Mouse (Mus musculus) intestine, embryonic 15.5 days (tissue): ENCODE measurements around the gene Olfr1413. TPM values are rescaled to one million over a fixed set of nuclear protein-coding genes. Genes with fewer than 3 reads are reported as not detected.

Source experiments
- ATAC-seq: fragments of 200-750 bp; cut with Nextera tagmentation; 2 replicates; pipeline ENCODE4 v1.8.0; 2017; ENCODE audit warnings: moderate TSS enrichment, moderate library complexity
- H3K27ac ChIP-seq: fragments of 300-500 bp; sonication (generic); 2 replicates; pipeline ENCODE4 v1.5.1; 2015; ENCODE audit warnings: mild to moderate bottlenecking, inconsistent platforms
- H3K27me3 ChIP-seq: fragments of 300-500 bp; sonication (generic); replicated peaks from 2 replicates; pipeline ENCODE4 v1.6.1; 2015; ENCODE audit warnings: inconsistent platforms
- H3K36me3 ChIP-seq: fragments of 300-500 bp; sonication (generic); 2 replicates; pipeline ENCODE4 v1.6.1; 2015; ENCODE audit warnings: inconsistent platforms
- H3K4me1 ChIP-seq: fragments of 300-500 bp; sonication (generic); replicated peaks from 2 replicates; pipeline ENCODE4 v1.6.1; 2015; ENCODE audit warnings: inconsistent platforms
- H3K4me2 ChIP-seq: fragments of 300-500 bp; sonication (generic); replicated peaks from 2 replicates; pipeline ENCODE4 v1.6.1; 2015; ENCODE audit warnings: mild to moderate bottlenecking, inconsistent platforms
- H3K4me3 ChIP-seq: fragments of 300-500 bp; sonication (generic); replicated peaks from 2 replicates; pipeline ENCODE4 v1.5.1; 2015; ENCODE audit warnings: inconsistent platforms
- H3K9ac ChIP-seq: fragments of 300-500 bp; sonication (generic); 2 replicates; pipeline ENCODE4 v1.6.1; 2015; ENCODE audit warnings: inconsistent platforms
- H3K9me3 ChIP-seq: fragments of 300-500 bp; sonication (generic); 2 replicates; pipeline ENCODE4 v1.6.1; 2016; ENCODE audit warnings: inconsistent platforms
- WGBS: fragments of 180-500 bp; shearing (Covaris S2); methylation state at CpG from one replicate; pipeline ENCODE4 v1.1.7; 2015; 5-methylcytosine and 5-hydroxymethylcytosine counted together
- polyA plus RNA-seq: library from polyadenylated mRNA; unstranded; fragments of >200 nt; fragmentation: Nextera tagmentation; extraction: Ambion mirVana; gene quantifications from 2 replicates; pipeline ENCODE4 v1.2.1, GENCODE M21; 2015

The Olfr1413 gene
- polyA plus RNA-seq = not detected in 2 replicates

- Histone ChIP-seq H3K27me3 (no peaks in the 10 kb centered on the region), H3K27ac (no peak within 1 kb of the TSS), H3K9ac (no peak within 1 kb of the TSS), H3K4me2 (no peak within 1 kb of the TSS), H3K4me1 (no peaks in the 10 kb centered on the region), H3K36me3 (no peaks in the 10 kb centered on the region), H3K9me3 (no peaks in the 10 kb centered on the region), H3K4me3 (no peak within 1 kb of the TSS)
- no peak for ATAC-seq
- 89% methylated on average over 3 of the region's 3 CpGs for WGBS
These were observed at the start of gene Olfr1413 for GRCm38 (mm10) chr1:92571022-92571421. Gene Olfr1413, plus strand, starts transcription at chr1:92571322.

- WGBS = 19% methylated on average over 10 of the region's 10 CpGs
- Histone ChIP-seq H3K9me3 (no peaks in the 10 kb centered on the region), H3K4me2 (no peak overlapping the region), H3K27me3 (0 out of 2 replicates have a peak, but pooled peaks cover 3% of the 10 kb centered on the region), H3K4me3 (no peak overlapping the region), H3K36me3 (no peaks in the 10 kb centered on the region), H3K27ac (no peak overlapping the region), H3K4me1 (no peaks in the 10 kb centered on the region), H3K9ac (no peak overlapping the region)
- ATAC-seq = no peak
These were observed 49.7 kb upstream of the Olfr1413 start for GRCm38 (mm10) chr1:92521376-92521775.

- 0 out of 2 replicates have a peak, but pooled peaks cover 3% of the 10 kb centered on the region for H3K27me3 ChIP-seq
- no peak overlapping the region for H3K4me2 ChIP-seq
- H3K9ac ChIP-seq = no peak overlapping the region
- no peaks in the 10 kb centered on the region for H3K9me3 ChIP-seq
- ATAC-seq = no peak
- H3K4me1 ChIP-seq = no peaks in the 10 kb centered on the region
- no peak overlapping the region for H3K27ac ChIP-seq
- 85% methylated on average over 3 of the region's 3 CpGs for WGBS
- no peaks in the 10 kb centered on the region for H3K36me3 ChIP-seq
- no peak overlapping the region for H3K4me3 ChIP-seq
These were observed 47.4 kb upstream of the Olfr1413 start for GRCm38 (mm10) chr1:92523764-92524163.

- ATAC-seq = no peak
These were observed 34.1 kb upstream of the Olfr1413 start for GRCm38 (mm10) chr1:92536972-92537371.

GRCm38 (mm10) chr1:92539071-92539470, 32.1 kb upstream of the Olfr1413 start:
- Histone ChIP-seq H3K4me2 (no peak overlapping the region), H3K4me3 (no peak overlapping the region), H3K9ac (no peak overlapping the region), H3K4me1 (no peaks in the 10 kb centered on the region), H3K9me3 (no peaks in the 10 kb centered on the region), H3K27me3 (no peaks in the 10 kb centered on the region), H3K36me3 (no peaks in the 10 kb centered on the region), H3K27ac (no peak overlapping the region)
- no peak for ATAC-seq
- WGBS = 46% methylated on average over 2 of the region's 2 CpGs

More at GRCm38 (mm10) chr1:92536972-92537371, 34.1 kb upstream of the Olfr1413 start:
- no peaks in the 10 kb centered on the region for H3K36me3 ChIP-seq
- no peak overlapping the region for H3K9ac ChIP-seq
- no peaks in the 10 kb centered on the region for H3K9me3 ChIP-seq
- H3K4me1 ChIP-seq = no peaks in the 10 kb centered on the region
- no peak overlapping the region for H3K4me3 ChIP-seq
- H3K27ac ChIP-seq = no peak overlapping the region
- 26% methylated on average over 5 of the region's 5 CpGs for WGBS
- H3K4me2 ChIP-seq = no peak overlapping the region
- H3K27me3 ChIP-seq = no peaks in the 10 kb centered on the region

- Histone ChIP-seq H3K27ac (no peak overlapping the region), H3K9me3 (no peaks in the 10 kb centered on the region), H3K36me3 (no peaks in the 10 kb centered on the region), H3K9ac (no peak overlapping the region), H3K27me3 (no peaks in the 10 kb centered on the region), H3K4me1 (no peaks in the 10 kb centered on the region), H3K4me2 (no peak overlapping the region), H3K4me3 (no peak overlapping the region)
- 85% methylated on average over 2 of the region's 2 CpGs for WGBS
- no peak for ATAC-seq
These were observed 25.2 kb upstream of the Olfr1413 start for GRCm38 (mm10) chr1:92545929-92546328.

GRCm38 (mm10) chr1:92585479-92585878, 14.4 kb downstream of the Olfr1413 start, which contains the start of gene Olfr1412:
Gene Olfr1412, plus strand, starts transcription at chr1:92585779.
- Histone ChIP-seq H3K9ac (no peak within 1 kb of the TSS), H3K36me3 (no peaks in the 10 kb centered on the region), H3K4me3 (no peak within 1 kb of the TSS), H3K27ac (no peak within 1 kb of the TSS), H3K9me3 (no peaks in the 10 kb centered on the region), H3K4me2 (no peak within 1 kb of the TSS), H3K27me3 (no peaks in the 10 kb centered on the region), H3K4me1 (no peaks in the 10 kb centered on the region)
- no peak for ATAC-seq
- 90% methylated on average over 2 of the region's 2 CpGs for WGBS

GRCm38 (mm10) chr1:92594111-92594510, 23.0 kb downstream of the Olfr1413 start, which contains the start of gene Olfr1411:
Gene Olfr1411, plus strand, starts transcription at chr1:92594411.
- no peak within 1 kb of the TSS for H3K4me2 ChIP-seq
- ATAC-seq = no peak
- H3K36me3 ChIP-seq = no peaks in the 10 kb centered on the region
- no peak within 1 kb of the TSS for H3K4me3 ChIP-seq
- H3K9ac ChIP-seq = no peak within 1 kb of the TSS
- H3K27me3 ChIP-seq = no peaks in the 10 kb centered on the region
- no peaks in the 10 kb centered on the region for H3K9me3 ChIP-seq
- no peaks in the 10 kb centered on the region for H3K4me1 ChIP-seq
- no peak within 1 kb of the TSS for H3K27ac ChIP-seq

- Histone ChIP-seq H3K4me2 (no peak overlapping the region), H3K4me1 (no peaks in the 10 kb centered on the region), H3K9ac (no peak overlapping the region), H3K4me3 (no peak overlapping the region), H3K27me3 (no peaks in the 10 kb centered on the region), H3K36me3 (no peaks in the 10 kb centered on the region), H3K27ac (no peak overlapping the region), H3K9me3 (no peaks in the 10 kb centered on the region)
- ATAC-seq = peak; percentile 71
- 72% methylated on average over 3 of the region's 3 CpGs for WGBS
These were observed 24.9 kb downstream of the Olfr1413 start for GRCm38 (mm10) chr1:92596019-92596418.

GRCm38 (mm10) chr1:92605482-92605881, 34.4 kb downstream of the Olfr1413 start, which contains the start of gene Olfr1410:
Gene Olfr1410, plus strand, starts transcription at chr1:92605782.
- H3K27me3 ChIP-seq = no peaks in the 10 kb centered on the region
- H3K9me3 ChIP-seq = no peaks in the 10 kb centered on the region
- H3K4me1 ChIP-seq = no peaks in the 10 kb centered on the region
- no peaks in the 10 kb centered on the region for H3K36me3 ChIP-seq
- H3K27ac ChIP-seq = no peak within 1 kb of the TSS
- H3K4me3 ChIP-seq = no peak within 1 kb of the TSS
- H3K9ac ChIP-seq = no peak within 1 kb of the TSS
- WGBS = 86% methylated on average over 1 of the region's 1 CpGs
- ATAC-seq = no peak
- no peak within 1 kb of the TSS for H3K4me2 ChIP-seq

- Histone ChIP-seq H3K27me3 (no peaks in the 10 kb centered on the region), H3K4me3 (no peak overlapping the region), H3K9me3 (no peaks in the 10 kb centered on the region), H3K4me2 (no peak overlapping the region), H3K9ac (no peak overlapping the region), H3K36me3 (no peaks in the 10 kb centered on the region), H3K27ac (no peak overlapping the region), H3K4me1 (no peaks in the 10 kb centered on the region)
- 81% methylated on average over 4 of the region's 4 CpGs for WGBS
- no peak for ATAC-seq
These were observed 36.6 kb downstream of the Olfr1413 start for GRCm38 (mm10) chr1:92607711-92608110.

- ATAC-seq = no peak
These were observed 39.9 kb downstream of the Olfr1413 start for GRCm38 (mm10) chr1:92611008-92611407.

GRCm38 (mm10) chr1:92613175-92613574, 42.1 kb downstream of the Olfr1413 start:
- Histone ChIP-seq H3K4me2 (no peak overlapping the region), H3K4me3 (no peak overlapping the region), H3K27me3 (0 out of 2 replicates have a peak, but pooled peaks cover 4% of the 10 kb centered on the region), H3K9ac (no peak overlapping the region), H3K4me1 (no peaks in the 10 kb centered on the region), H3K36me3 (no peaks in the 10 kb centered on the region), H3K27ac (no peak overlapping the region), H3K9me3 (no peaks in the 10 kb centered on the region)
- ATAC-seq = no peak
- WGBS = 49% methylated on average over 4 of the region's 4 CpGs

More at GRCm38 (mm10) chr1:92611008-92611407, 39.9 kb downstream of the Olfr1413 start:
- H3K27me3 ChIP-seq = no peaks in the 10 kb centered on the region
- H3K36me3 ChIP-seq = no peaks in the 10 kb centered on the region
- H3K4me1 ChIP-seq = no peaks in the 10 kb centered on the region
- H3K9me3 ChIP-seq = no peaks in the 10 kb centered on the region
- 5% methylated on average over 5 of the region's 5 CpGs for WGBS
- H3K4me3 ChIP-seq = no peak overlapping the region
- no peak overlapping the region for H3K9ac ChIP-seq
- H3K4me2 ChIP-seq = no peak overlapping the region
- no peak overlapping the region for H3K27ac ChIP-seq
